Mouse (Mus musculus): Measurements from ENCODE around the gene Ppt2.
A peak's percentile ranks its signal among the peaks of the same experiment; 100 is the strongest.

The Ppt2 gene

DNA sequence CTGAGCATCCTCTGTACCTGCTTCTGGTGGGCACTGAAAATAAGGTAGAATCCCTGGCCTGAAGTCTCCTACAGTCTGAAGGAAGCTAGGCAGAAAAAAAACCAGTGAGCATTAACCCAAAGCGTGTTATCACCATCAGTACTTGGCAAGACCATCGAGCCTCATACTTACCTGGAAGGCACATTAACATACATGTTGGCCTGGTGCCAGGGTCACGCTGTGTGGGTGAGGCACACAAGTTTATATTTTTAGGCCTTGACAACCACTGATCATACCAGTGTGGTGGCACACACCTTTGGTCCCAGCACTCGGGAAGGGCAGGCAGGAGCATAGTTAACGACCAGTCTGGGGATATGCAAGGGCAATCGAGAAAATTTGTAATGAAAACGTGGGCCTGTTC lies 20.3 kb downstream of the Ppt2 start:
- no peak for DNase-seq (ENCODE audit: low spot score in 2 of 2)

DNA sequence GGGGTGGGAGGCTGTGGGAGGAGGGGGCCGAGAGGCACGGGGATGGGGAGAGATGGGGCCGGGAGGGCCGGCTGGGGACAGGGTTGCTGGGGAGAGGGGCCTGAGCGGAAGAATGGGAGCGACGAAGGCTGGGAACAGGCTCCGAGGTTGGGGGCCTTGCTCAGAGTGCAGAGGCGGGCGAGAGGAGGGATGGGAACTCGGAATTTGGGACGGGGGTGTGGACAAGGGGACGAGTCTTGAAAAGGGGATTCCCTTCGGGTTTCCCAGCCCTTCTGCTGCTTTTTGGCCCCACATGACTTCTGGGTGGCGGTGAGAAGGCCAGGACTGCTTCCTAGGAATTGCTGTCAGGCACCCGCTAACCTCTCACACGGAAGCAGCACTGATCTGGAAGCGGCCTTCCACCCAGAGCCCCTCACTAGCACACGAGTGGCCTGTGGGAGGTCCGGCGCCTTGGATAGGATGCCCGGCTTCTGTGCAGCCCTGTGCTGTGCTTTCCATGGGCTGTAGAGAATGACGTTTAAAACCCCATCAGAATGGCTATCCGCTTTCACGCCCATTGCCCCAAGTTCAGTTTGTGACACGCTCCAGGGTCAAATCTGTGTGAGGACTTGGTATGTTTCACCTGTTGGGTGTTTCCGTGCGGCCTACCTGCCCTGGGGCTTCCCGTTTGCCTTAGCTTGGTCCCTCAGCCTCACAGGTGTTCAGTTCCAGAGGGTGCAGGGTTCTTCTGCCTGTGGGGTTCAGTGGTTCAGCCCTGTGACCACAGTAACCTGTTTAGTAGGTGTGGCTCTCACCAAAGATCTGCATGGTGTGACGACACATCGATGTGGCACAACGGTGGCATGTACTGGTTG lies 21.9 kb downstream of the Ppt2 start:
- no peak for DNase-seq (ENCODE audit: low spot score in 2 of 2)

DNA sequence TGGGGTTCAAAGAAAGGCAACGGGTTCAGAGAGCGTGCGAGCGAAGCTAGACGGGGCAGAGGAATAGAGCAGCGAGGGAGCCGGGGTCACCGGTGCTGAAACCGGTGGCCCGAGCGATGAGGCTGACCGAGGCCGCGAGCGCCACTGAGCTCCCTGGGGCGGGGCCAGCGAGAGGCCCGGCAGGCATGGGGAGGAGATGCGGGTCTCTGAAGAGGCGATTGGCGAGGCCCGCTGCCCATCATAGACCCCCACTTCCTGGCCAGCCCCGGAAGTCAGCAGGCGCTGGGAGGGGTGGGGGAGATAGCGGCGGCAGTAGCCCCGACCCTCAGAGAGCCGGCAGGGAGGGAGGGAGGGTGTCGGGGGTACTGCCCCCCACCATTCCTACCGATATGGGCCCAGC lies 22.7 kb downstream of the Ppt2 start:
- DNase-seq (ENCODE audit: low spot score in 2 of 2), result peak; percentile 95 to 96

DNA sequence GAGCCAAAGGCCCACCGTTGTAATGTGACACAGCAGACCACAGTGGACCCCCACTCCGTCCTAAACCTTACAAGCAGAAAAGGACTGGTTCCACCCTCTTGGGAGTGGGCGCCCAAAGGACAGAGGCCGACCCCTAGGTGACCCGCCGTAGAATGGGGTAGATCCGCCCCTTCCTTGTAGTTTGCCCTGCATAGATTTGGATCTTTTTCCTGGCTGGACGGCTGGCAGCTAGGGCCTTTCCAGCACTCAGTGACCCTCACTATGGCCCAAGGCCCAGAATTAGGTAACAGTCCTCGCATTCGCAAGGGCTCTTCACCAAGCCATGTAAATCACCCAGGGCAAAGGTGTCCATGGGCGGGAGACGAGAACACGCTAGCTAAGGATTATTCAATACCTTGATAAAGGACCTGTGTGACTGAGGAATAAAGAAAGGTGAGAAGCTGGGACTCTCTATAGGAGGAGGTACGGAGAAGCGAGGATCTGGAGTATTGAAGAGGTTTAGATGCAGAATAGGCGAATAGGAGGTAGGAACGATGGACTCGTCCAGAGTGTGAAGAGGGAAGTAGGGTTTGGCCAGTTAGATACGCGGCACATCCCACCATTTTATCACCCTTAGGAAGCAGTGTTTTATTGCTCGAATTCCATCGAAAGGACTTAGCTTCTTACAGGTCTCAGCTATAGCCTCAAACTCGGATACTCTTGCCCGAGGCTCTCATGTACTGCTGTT lies 23.6 kb downstream of the Ppt2 start:
- DNase-seq (ENCODE audit: low spot score in 2 of 2), result peak in 1 of 2 experiments; percentile 70

DNA sequence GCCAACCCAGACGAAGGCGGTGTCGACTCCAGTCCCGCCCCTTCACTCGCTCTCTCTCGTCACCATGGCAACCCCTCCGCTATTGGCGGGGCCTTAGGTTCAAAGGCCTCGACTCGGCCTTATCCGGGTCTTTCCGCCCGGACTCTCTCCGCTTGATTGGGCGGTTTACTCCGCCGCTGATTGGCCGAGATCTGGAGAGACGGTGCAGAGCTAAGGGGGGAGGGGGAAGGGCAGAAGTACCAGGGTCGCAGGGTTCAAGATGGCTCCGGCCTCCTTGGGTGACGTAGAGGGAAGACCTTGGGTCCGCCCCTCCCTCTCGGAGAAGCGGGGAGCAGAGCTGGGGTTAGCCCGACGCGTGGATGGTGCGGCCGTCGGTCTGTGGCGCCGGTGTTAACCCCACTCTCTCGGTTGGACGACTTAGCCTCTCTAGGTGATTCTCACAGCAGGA lies 24.2 kb downstream of the Ppt2 start, which contains the start of gene Agpat1:
Gene Agpat1, plus strand, starts transcription at position 202 of the 448 bp plus-strand sequence.
- peak; percentile 92 to 98 for DNase-seq (ENCODE audit: low spot score in 2 of 2)

DNA sequence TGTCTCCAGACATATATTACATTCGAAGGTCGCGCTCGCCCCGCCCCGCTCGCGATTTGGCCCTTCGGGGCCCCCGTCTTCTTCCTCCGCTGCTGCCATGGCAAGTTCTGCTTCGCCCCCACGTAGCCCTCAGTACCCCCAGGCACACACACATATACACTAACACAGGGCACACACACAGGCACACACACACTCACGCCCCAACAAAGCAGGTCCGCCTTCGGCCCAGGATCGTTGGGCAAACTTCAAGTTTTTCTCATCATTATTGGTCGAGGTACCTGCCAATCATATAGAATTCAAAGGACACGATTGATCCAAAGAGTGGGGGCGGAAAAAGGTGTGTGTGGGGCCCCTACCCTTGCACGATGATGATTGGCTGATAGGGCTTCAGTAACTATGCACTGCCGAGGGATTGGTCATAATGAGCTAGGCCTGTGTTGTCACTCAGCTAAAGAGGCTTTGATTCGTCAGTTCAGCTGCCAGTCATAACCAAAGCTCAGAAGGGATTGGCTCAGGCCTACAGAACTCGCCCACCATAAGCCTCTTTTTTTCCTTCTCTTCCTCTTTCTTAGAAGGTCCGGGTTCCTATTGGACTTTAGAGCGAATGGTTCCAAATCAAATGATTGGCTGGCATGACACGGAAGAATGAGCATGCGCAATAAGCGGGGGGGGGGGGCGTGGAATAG lies 24.8 kb downstream of the Ppt2 start, which contains the start of gene Rnf5:
Gene Rnf5, minus strand, starts transcription at position 316 of the 686 bp plus-strand sequence.
- peak; percentile 98 for DNase-seq (ENCODE audit: low spot score in 2 of 2)

DNA sequence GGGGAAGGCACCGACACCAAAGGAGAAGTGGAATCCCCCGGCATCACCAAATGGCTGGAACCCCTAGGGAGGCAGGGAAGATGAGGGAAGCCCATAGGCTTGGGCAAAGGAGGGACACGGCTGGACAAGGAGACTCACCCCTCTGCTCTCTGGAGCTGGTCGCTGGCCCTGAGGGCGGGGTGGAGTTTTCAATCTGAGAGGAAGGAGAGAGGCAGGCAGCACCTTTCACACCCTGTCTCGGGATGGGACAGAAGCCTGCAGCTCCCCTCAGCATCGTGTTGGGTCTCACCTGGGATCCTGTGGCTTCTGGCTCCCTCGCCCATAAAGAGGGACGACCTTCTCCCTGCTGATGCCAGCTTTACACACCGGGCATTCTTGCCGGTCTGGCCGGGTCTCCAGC lies 26.5 kb downstream of the Ppt2 start:
- no peak for DNase-seq (ENCODE audit: low spot score in 2 of 2)

DNA sequence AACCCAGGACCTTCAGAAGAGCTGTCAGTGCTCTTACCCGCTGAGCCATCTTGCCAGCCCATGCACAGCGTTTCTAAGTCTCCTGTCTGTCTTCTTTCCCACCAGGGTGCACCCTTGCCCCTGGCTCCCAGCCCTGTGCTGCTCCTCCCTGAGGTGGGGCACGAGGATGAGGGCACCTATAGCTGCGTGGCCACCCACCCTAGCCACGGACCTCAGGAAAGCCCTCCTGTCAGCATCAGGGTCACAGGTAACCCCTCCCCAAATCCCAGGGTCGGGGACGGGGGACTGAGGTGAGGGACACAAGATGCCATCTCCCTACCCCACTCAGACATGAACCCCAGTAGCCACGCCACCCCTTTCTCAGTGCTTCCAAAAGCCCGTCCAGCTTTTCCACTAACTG lies 28.4 kb downstream of the Ppt2 start:
- DNase-seq (ENCODE audit: low spot score in 2 of 2), result no peak

DNA sequence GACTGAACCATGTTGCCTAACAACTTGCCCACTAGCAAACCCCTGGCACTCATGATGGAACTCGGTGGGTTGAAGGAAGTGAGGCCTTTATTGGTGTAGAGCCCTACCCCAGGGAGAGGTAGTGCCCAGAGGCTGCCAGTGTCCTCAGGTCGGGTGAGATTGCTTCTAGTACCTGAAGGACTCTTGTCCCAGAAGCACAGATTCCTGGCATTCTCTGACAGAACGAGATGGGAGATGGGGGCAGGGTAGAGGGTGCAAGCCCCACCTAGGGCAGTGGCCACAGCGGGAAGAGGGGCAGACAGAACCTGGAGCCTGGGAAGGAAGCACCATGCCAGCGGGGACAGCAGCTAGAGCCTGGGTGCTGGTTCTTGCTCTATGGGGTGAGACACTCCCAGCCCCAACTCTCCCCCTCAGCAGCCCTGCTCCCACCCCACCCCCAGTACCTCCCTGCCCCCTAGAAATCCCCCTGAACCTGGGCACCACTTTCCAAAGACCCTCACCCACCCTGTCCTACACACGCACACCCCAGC lies 30.7 kb downstream of the Ppt2 start, which contains the start of gene Ager:
Gene Ager, plus strand, starts transcription at position 297 of the 530 bp plus-strand sequence.
- no peak for DNase-seq (ENCODE audit: low spot score in 2 of 2)

DNA sequence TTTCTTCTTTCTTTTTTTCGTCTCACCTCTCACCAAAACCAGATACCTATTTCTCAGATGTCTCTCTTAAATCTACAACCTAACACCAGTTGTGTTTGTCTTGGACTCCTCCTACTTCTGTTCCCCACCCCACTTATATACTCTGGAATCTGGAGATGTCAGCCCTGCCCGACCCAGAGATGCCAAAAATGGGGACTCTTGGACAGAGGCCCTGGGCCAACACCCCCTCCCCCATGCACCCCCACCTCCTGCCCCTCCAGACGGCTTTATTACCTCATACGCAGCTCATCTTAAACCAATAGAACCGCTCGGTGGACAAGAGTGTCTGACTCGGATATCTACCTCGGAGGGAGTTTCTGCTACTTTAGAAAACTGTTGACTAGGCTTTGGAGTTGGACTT lies 32.2 kb downstream of the Ppt2 start:
- DNase-seq (ENCODE audit: low spot score in 2 of 2), result no peak

DNA sequence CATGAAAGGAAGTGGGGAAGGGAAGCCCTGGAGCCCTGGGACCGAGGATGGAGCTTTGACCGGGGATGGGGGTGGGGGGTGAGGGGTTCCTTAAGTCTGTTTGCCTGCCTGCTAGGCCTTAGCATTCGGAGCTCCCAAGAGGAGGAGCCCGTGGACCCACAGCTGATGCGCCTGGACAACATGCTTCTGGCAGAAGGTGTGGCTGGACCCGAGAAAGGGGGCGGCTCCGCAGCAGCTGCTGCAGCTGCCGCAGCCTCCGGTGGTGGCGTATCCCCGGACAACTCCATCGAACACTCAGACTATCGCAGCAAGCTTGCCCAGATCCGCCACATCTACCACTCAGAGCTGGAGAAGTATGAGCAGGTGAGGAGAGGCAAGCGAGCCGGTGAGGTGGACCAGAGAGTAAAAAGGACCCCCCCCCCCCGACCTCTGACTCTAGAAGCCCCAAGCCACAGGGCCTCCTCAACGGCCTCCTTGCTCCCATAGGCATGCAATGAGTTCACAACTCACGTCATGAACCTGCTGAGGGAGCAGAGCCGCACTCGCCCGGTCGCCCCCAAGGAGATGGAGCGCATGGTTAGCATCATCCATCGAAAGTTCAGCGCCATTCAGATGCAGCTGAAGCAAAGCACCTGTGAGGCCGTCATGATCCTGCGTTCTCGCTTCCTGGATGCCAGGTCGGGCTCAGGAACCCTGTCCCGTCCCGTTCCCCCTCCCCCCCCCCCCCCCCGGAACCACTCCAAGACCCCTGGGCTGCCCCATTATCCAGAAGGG lies 34.4 kb downstream of the Ppt2 start:
- DNase-seq (ENCODE audit: low spot score in 2 of 2), result no peak

DNA sequence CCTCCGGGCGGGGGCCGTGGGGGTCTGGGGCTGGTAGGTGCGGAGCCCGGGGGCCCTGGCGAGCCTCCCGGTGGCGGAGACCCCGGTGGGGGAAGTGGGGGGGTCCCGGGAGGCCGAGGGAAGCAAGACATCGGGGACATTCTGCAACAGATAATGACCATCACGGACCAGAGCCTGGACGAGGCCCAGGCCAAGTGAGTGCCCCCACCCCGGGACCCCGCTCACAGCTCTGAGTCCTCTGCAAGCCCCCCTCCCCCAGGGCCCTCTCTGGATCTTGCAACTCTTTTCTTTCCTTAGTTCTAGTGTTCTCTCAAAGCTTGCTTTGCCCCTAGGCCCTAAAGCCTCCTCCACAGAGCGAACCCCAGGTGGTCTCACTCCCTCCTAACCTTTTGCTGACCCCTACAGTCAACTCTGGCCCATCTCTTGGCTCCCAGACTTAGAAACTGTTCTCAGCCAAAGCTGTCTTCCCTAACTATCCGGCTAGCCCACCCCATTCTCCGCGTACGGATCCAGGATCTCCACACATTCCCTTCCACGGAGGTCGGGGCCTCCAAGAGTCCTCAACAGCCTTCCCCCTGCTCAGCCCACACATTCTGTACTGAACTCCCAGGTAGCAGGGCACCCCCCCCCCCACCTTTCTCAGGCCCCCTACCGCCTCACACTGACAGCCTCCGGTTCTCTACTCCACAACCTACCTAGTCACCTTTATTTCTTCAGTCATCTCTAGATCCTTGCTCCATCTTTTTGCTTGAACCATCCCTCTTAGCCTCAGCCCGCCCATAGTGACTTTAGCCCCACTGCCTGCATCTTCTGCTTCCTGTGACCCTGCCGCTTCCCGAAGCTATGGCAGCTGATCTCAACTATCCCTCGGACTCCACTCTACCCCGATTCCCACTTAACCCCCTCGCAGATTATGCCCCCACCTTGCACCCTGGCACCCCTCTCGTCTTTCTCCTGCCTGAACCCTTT lies 35.4 kb downstream of the Ppt2 start:
- no peak for DNase-seq (ENCODE audit: low spot score in 2 of 2)

DNA sequence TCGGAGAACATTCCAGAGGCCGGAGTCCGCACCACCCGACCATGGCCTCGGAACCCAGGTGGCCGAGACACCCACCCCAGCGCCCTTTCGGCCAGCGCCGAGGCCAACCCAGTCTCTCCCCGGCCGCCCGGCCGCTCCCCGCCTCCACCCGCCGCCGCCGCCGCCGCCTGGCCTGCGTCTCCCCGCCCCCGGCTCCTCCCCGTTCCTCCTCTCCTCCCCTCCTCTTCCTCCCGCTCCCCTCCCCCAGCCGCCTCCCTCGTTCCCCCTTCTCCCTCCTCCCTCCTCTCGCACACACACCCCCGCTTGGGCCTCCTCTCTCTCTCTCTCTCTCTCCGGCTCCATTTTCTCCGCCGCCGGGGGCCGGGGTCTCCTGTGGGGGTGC lies 36.3 kb downstream of the Ppt2 start:
- DNase-seq (ENCODE audit: low spot score in 2 of 2), result peak; percentile 74 to 89

DNA sequence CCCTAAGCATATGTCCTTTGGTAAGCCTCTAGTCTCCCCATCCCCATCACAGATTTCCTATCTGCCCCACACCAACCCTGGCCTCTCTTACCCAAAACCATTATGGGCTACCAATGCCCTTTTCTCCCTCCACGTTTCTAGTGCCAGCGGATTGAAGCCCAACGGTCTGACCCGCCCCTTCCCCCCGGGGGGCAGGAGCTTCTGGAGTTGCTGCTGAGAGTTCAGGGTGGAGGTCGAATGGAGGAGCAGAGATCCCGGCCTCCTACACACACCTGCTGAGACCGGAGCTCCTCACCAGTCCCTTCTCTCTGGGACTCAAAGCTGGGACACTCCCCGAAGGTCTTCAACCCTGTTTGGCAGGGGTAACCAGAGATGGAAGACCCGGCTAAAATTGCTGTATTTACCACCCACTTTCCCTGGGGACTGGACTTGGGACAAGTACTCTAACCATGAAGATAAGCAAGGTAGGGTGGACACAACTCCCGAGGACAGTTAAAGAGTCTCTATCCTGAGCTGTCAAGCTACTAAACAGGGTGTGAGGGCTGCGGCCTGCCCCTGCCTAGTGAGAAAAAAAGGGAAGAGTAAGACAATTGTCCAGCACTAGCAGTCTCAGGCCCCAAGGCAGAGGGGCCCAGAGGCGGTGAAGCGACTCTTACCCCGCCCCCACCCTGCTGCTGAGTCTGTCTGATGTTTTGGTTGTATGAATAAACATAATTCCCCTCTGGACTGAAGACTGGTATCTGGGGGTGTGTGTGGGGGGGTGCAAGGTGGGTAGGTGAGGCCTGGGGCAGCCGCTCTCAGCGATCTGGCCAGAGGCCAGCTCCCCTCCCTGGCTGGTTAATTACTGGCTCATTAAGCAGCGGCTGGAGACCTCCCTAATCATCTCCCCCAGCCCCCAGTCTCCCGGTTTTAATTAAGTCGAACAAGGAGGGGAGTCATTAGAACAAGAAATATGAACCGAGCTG lies 37.0 kb downstream of the Ppt2 start, which contains the start of gene Pbx2:
Gene Pbx2, plus strand, starts transcription at position 238 of the 965 bp plus-strand sequence.
- no peak for DNase-seq (ENCODE audit: low spot score in 2 of 2)

DNA sequence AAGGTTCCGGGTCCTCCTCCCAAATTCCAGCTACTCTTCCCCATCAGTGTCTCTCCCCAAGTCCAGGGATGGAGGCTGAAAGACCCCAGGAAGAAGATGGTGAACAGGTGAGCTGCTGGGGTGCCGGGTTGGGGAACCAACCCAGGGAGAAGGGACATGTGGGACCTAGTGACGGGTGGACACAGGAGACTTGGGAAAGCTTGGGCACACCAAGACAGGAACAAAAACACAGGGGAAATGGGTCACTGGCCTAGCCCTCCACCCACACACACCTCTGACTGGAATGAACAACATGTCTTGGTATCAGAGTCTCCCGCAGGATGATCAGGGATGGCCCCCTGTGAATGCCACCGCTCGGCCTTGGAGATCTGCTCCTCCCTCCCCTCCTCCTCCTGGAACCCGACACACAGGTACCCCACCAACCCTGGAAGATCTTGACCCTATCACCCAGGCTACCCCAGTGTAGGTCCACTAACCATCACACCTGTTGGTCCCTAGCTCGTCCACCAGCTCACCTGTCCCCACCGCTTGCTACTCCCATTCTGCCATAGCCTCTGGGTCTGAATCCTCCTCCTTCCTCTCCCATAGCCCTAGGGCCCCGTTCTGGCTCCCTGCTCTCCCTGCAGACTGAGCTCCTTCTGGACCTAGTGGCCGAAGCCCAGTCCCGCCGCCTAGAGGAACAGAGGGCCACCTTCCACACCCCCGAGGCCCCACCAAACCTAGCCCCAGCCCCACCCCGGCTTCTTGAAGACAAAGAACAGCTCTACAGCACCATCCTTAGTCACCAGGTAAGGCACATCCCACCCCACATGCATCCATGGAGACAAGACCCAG lies 37.9 kb downstream of the Ppt2 start:
- no peak for DNase-seq (ENCODE audit: low spot score in 2 of 2)

DNA sequence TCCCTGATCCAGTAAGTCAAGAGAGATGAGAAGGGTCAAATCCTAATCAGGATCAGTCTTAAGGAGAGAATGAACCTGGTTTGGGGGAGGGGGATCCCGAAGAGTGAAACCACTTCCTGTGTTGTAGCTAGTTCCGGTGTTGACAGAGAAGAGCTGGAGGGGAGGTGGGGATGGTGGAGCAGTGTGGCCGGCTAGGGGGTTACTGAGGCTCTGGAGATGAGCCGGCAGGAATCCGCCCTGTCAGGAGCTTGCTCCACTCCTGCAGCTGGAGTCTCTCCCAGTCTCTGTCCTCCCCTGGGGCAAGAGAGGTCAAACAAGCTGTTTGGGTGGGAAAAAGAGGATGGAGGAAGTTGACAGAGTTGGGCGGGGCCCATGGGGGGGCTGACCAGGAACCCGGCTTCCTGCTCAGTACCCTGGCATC lies 38.6 kb downstream of the Ppt2 start, which contains the start of gene Gpsm3:
Gene Gpsm3, plus strand, starts transcription at position 126 of the 421 bp plus-strand sequence.
- DNase-seq (ENCODE audit: low spot score in 2 of 2), result peak in 1 of 2 experiments; percentile 67

DNA sequence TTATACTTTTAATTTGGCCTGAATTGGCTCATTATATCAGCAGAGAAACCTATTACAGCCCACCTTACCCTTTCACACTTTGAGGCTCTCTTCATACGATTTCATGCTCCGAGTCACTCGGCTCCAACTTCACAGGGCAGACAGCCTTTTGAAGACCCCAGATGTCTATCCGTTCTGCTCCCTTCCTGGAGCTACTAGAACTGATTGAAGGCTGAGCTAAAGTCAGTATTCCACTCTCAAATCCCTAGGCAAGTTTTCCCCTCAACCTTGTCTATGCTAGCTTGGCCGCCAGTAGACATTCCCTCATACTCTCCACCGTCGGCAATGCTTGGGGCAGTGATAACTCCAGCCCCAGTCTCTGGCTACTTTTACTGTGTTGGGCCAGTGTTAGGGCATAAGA lies 39.1 kb downstream of the Ppt2 start:
- no peak for DNase-seq (ENCODE audit: low spot score in 2 of 2)

DNA sequence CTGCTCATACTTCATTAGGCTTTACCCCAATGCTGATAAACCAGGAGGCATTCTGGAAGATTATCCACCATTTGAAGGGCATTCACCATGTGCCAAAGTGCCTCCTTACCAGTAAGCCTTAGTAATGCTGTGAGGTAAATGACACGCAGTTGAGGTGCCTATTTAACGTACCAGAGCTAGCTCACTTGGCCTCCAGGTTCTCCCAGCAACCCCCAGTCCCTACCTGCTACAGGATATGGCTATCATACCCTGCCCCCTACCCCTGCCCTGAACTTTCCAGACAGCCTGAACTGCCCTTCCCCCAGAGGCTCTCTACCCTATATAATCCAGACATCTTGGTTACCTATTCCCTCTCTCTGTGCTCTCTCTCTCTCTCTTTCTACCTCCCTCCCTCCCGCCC lies 39.5 kb downstream of the Ppt2 start:
- DNase-seq (ENCODE audit: low spot score in 2 of 2), result no peak
